Mouse (Mus musculus) thymus, postnatal 25 days (tissue): ENCODE measurements at regions not wholly inside any gene's neighbourhood (a gene's known extent, or its start where the extent isn't known, plus 50 kb on each side); places are given as distances from the start of the nearest gene placed in this dataset.

Experiments
- DNase-seq: peaks from one replicate; pipeline ENCODE4 v3.0.0; 2022

- DNase-seq: no peak
Observed at GRCm38 (mm10) chr8:128171116-128171515, 187.3 kb upstream of the Nrp1 start.

GRCm38 (mm10) chr8:128180214-128180613 lies 178.2 kb upstream of the Nrp1 start:
- DNase-seq: no peak

- DNase-seq: no peak
Observed at GRCm38 (mm10) chr8:128183081-128183480, 175.3 kb upstream of the Nrp1 start.

- no peak for DNase-seq
Observed at GRCm38 (mm10) chr8:128188321-128188720, 170.1 kb upstream of the Nrp1 start.

- no peak for DNase-seq
Observed at GRCm38 (mm10) chr8:128193293-128193887, 165.0 kb upstream of the Nrp1 start.

GRCm38 (mm10) chr8:128200815-128201214 lies 157.6 kb upstream of the Nrp1 start:
- DNase-seq: no peak

- DNase-seq: no peak
Observed at GRCm38 (mm10) chr8:128201635-128202034, 156.8 kb upstream of the Nrp1 start.

- DNase-seq: peak; percentile 12
Observed at GRCm38 (mm10) chr8:128202158-128202886, 156.1 kb upstream of the Nrp1 start.

- no peak for DNase-seq
Observed at GRCm38 (mm10) chr8:128204803-128205202, 153.6 kb upstream of the Nrp1 start.

GRCm38 (mm10) chr8:128207138-128207537 lies 151.3 kb upstream of the Nrp1 start:
- no peak for DNase-seq

GRCm38 (mm10) chr8:128210761-128211160 lies 147.6 kb upstream of the Nrp1 start:
- no peak for DNase-seq

GRCm38 (mm10) chr8:128212223-128212622 lies 146.2 kb upstream of the Nrp1 start:
- no peak for DNase-seq

GRCm38 (mm10) chr8:128214256-128214655 lies 144.1 kb upstream of the Nrp1 start:
- DNase-seq: no peak

- DNase-seq: no peak
Observed at GRCm38 (mm10) chr8:128218886-128219285, 139.5 kb upstream of the Nrp1 start.

GRCm38 (mm10) chr8:128219539-128219938 lies 138.9 kb upstream of the Nrp1 start:
- DNase-seq: no peak

GRCm38 (mm10) chr8:128223092-128223491 lies 135.3 kb upstream of the Nrp1 start:
- no peak for DNase-seq

- DNase-seq: no peak
Observed at GRCm38 (mm10) chr8:128223522-128223921, 134.9 kb upstream of the Nrp1 start.

GRCm38 (mm10) chr8:128225123-128225522 lies 133.3 kb upstream of the Nrp1 start:
- DNase-seq: no peak

GRCm38 (mm10) chr8:128235071-128235470 lies 123.3 kb upstream of the Nrp1 start:
- DNase-seq: no peak

GRCm38 (mm10) chr8:128235527-128235926 lies 122.9 kb upstream of the Nrp1 start:
- DNase-seq: no peak

GRCm38 (mm10) chr8:128236097-128236496 lies 122.3 kb upstream of the Nrp1 start:
- no peak for DNase-seq

GRCm38 (mm10) chr8:128238948-128239347 lies 119.5 kb upstream of the Nrp1 start:
- no peak for DNase-seq

- no peak for DNase-seq
Observed at GRCm38 (mm10) chr8:128239783-128240182, 118.6 kb upstream of the Nrp1 start.

GRCm38 (mm10) chr8:128241200-128241599 lies 117.2 kb upstream of the Nrp1 start:
- DNase-seq: no peak
